Mouse (Mus musculus) lung, adult 2 months (tissue): Measurements from ENCODE around the gene Smc1a.

Source experiments
- CTCF ChIP-seq: fragments of 200-500 bp; IDR thresholded peaks from 2 replicates; pipeline ENCODE4 v1.5.1; 2011; ENCODE audit warnings: mild to moderate bottlenecking, low read length, control low read depth; ENCODE audit not compliant: insufficient read depth
- POLR2A ChIP-seq: fragments of 200-500 bp; IDR thresholded peaks from 2 replicates; pipeline ENCODE4 v1.6.1; 2011; ENCODE audit warnings: low read depth, mild to moderate bottlenecking, control low read depth, low read length, borderline replicate concordance; ENCODE audit errors: extremely low read depth

- TF ChIP-seq CTCF (no peak), POLR2A (peak; percentile 76; the same call in 1 of the 2 replicates)
These were observed at the start of gene Smc1a, which contains the start of gene Ribc1 for GRCm38 (mm10) chrX:152016151-152017145.
